15 mouse cellular contexts compared by ENCODE assay signal in genomic region chr3:38937159-38937558, GRCm38 (mm10). TPM values are rescaled to one million over a fixed set of nuclear protein-coding genes. Genes with fewer than 3 reads are reported as not detected.
DNase-seq lines count a peak whose midpoint lies in the region; ATAC-seq and TF ChIP-seq lines count a peak whose summit lies in the region.
"Had no signal": no experiment of that assay in that cellular context is flagged by ENCODE, and none has a peak within 500 bp of the region (broad histone marks: within the 10 kb centered on the region; RNA-seq: fewer than 3 reads in every experiment).

No protein-coding gene starts in this region.

- H3K9ac ChIP-seq in intestine, embryonic 16.5 days (ENCODE audit: low read depth, low read length) = no peak overlapping the region
- H3K9ac ChIP-seq in intestine, embryonic 15.5 days = no peak overlapping the region
- no peak overlapping the region for H3K9ac ChIP-seq in heart, embryonic 13.5 days
- H3K9ac ChIP-seq: forebrain, embryonic 15.5 days; liver, embryonic 14.5 days; midbrain, embryonic 15.5 days had no signal

- no peak overlapping the region for H3K4me2 ChIP-seq in intestine, embryonic 16.5 days (ENCODE audit: low read depth, low read length)
- H3K4me2 ChIP-seq in intestine, embryonic 15.5 days (replicated peaks) = no peak overlapping the region
- H3K4me2 ChIP-seq in heart, embryonic 13.5 days = no peak overlapping the region
- H3K4me2 ChIP-seq: forebrain, embryonic 15.5 days; midbrain, embryonic 15.5 days had no signal

- POLR2A ChIA-PET in Patski (lab: Charles Lee) = interaction anchor here (1.0 kb wide), 1 partner anchor 51 kb away, joined by 3 read pairs; no protein-coding TSS in a partner anchor

- H3K36me3 ChIP-seq in intestine, embryonic 16.5 days (ENCODE audit: control insufficient read depth, insufficient read depth, low read length) = no peaks in the 10 kb centered on the region
- H3K36me3 ChIP-seq in intestine, embryonic 15.5 days = no peaks in the 10 kb centered on the region
- H3K36me3 ChIP-seq in heart, embryonic 13.5 days = peaks cover 1% of the 10 kb centered on the region; the same call in 1 of the 2 replicates
- H3K36me3 ChIP-seq in thymus, adult 2 months (ENCODE audit: control insufficient read depth, insufficient read depth, low read length) = no peaks in the 10 kb centered on the region
- H3K36me3 ChIP-seq in forebrain, embryonic 10.5 days (replicated peaks) = peaks cover 12% of the 10 kb centered on the region
- H3K36me3 ChIP-seq: forebrain, embryonic 15.5 days; midbrain, embryonic 15.5 days had no signal

- no peaks in the 10 kb centered on the region for H3K27me3 ChIP-seq in intestine, embryonic 16.5 days (replicated peaks; ENCODE audit: control insufficient read depth, insufficient read depth, low read length)
- no peaks in the 10 kb centered on the region for H3K27me3 ChIP-seq in intestine, embryonic 15.5 days (replicated peaks)
- no peaks in the 10 kb centered on the region for H3K27me3 ChIP-seq in Patski
- H3K27me3 ChIP-seq in heart, embryonic 13.5 days (replicated peaks) = no peaks in the 10 kb centered on the region
- no peaks in the 10 kb centered on the region for H3K27me3 ChIP-seq in thymus, adult 2 months (ENCODE audit: control insufficient read depth, insufficient read depth, low read length)
- no peaks in the 10 kb centered on the region for H3K27me3 ChIP-seq in forebrain, embryonic 10.5 days (ENCODE audit: poor library complexity, severe bottlenecking)
- H3K27me3 ChIP-seq: forebrain, embryonic 15.5 days; midbrain, embryonic 15.5 days had no signal

- CTCF ChIA-PET in Patski (lab: Charles Lee) = interaction anchor here (1.3 to 3.6 kb wide), 5 partner anchors 9 to 52 kb away, joined by 3 to 27 read pairs (median 4); partner anchors contain the start of gene Fat4

- TF ChIP-seq POLR2A in thymus, adult 2 months (IDR thresholded peaks at IDR 0.05; ENCODE audit: control insufficient read depth, extremely low read depth, insufficient read depth, low read length, poor library complexity) = no peak

- no peaks in the 10 kb centered on the region for H3K9me3 ChIP-seq in intestine, embryonic 16.5 days (ENCODE audit: control insufficient read depth, low read length)
- H3K9me3 ChIP-seq in intestine, embryonic 15.5 days = no peaks in the 10 kb centered on the region
- H3K9me3 ChIP-seq in heart, embryonic 13.5 days = no peaks in the 10 kb centered on the region
- no peaks in the 10 kb centered on the region for H3K9me3 ChIP-seq in forebrain, embryonic 10.5 days
- H3K9me3 ChIP-seq: embryonic facial prominence, embryonic 10.5 days; forebrain, embryonic 15.5 days; midbrain, embryonic 15.5 days had no signal

- 0 out of 2 replicates have a peak, but pooled peaks have one; percentile 36 for ATAC-seq in intestine, embryonic 16.5 days
- ATAC-seq in intestine, embryonic 15.5 days = no peak
- ATAC-seq in Patski = peak; percentile 27
- no peak for ATAC-seq in heart, embryonic 13.5 days (ENCODE audit: extremely low read depth, insufficient number of reproducible peaks, low FRiP score, low TSS enrichment)
- no peak for ATAC-seq in megakaryocyte progenitor cell, adult 5-6 weeks (replicated peaks; ENCODE audit: poor library complexity)
- ATAC-seq: forebrain, embryonic 15.5 days; midbrain, embryonic 15.5 days had no signal

- H3K4me1 ChIP-seq in intestine, embryonic 16.5 days (ENCODE audit: control insufficient read depth, insufficient read depth, low read length) = peaks cover 4% of the 10 kb centered on the region; the same call in 1 of the 2 replicates
- H3K4me1 ChIP-seq in intestine, embryonic 15.5 days (replicated peaks) = no peaks in the 10 kb centered on the region
- H3K4me1 ChIP-seq in heart, embryonic 13.5 days = peaks cover 58% of the 10 kb centered on the region
- H3K4me1 ChIP-seq in thymus, adult 2 months (replicated peaks; ENCODE audit: control insufficient read depth, insufficient read depth, low read length) = no peaks in the 10 kb centered on the region
- H3K4me1 ChIP-seq in forebrain, embryonic 10.5 days = peaks cover 31% of the 10 kb centered on the region

- TF ChIP-seq CTCF in Patski (IDR thresholded peaks at IDR 0.05) = no peak
- TF ChIP-seq CTCF in thymus, adult 2 months (IDR thresholded peaks at IDR 0.05; ENCODE audit: borderline replicate concordance, control insufficient read depth, extremely low read depth, insufficient read depth, low read length, poor library complexity) = no peak

- WGBS in intestine, embryonic 16.5 days = 59% methylated on average over 8 of the region's 8 CpGs
- WGBS in intestine, embryonic 15.5 days = 60% methylated on average over 8 of the region's 8 CpGs
- WGBS in heart, embryonic 13.5 days = 59% methylated on average over 8 of the region's 8 CpGs
- 73% methylated on average over 8 of the region's 8 CpGs for WGBS in thymus, adult 2 months
- WGBS in forebrain, embryonic 10.5 days = 91% methylated on average over 8 of the region's 8 CpGs

- no peak for DNase-seq in Patski (ENCODE audit: low read depth, low spot score)
- DNase-seq in kidney, postnatal 10 days = peak; percentile 21
- no peak for DNase-seq in thymus, adult 2 months
- DNase-seq in forebrain, embryonic 10.5 days (ENCODE audit: extremely low spot score, low spot score) = no peak
- DNase-seq: cerebellum, adult 11 months; right cerebral cortex, postnatal 14 days had no signal

- in situ Hi-C loops in Patski (cut with MboI; ENCODE audit: low pct_unique_long_range_greater_than_20kb) = no loop called here

- H3K27ac ChIP-seq in intestine, embryonic 16.5 days (ENCODE audit: low read length) = no peak overlapping the region
- no peak overlapping the region for H3K27ac ChIP-seq in intestine, embryonic 15.5 days
- H3K27ac ChIP-seq in heart, embryonic 13.5 days (replicated peaks) = 0 out of 2 replicates have a peak overlapping the region, but pooled peaks have one; percentile 8
- H3K27ac ChIP-seq in thymus, adult 2 months (ENCODE audit: control insufficient read depth, insufficient read depth, low read length) = no peak overlapping the region
- H3K27ac ChIP-seq in forebrain, embryonic 10.5 days = no peak overlapping the region
- H3K27ac ChIP-seq: embryonic facial prominence, embryonic 10.5 days; forebrain, embryonic 15.5 days; liver, embryonic 14.5 days; midbrain, embryonic 15.5 days had no signal

- no peak overlapping the region for H3K4me3 ChIP-seq in intestine, embryonic 16.5 days (ENCODE audit: low read length)
- no peak overlapping the region for H3K4me3 ChIP-seq in intestine, embryonic 15.5 days (replicated peaks)
- H3K4me3 ChIP-seq in heart, embryonic 13.5 days = no peak overlapping the region
- no peak overlapping the region for H3K4me3 ChIP-seq in thymus, adult 2 months (ENCODE audit: control insufficient read depth, insufficient read depth, low read length)
- no peak overlapping the region for H3K4me3 ChIP-seq in forebrain, embryonic 10.5 days
- H3K4me3 ChIP-seq: embryonic facial prominence, embryonic 10.5 days; forebrain, embryonic 15.5 days; midbrain, embryonic 15.5 days had no signal

RNA-seq across cellular contexts. Expression of gene Fat4, which starts 50.4 kb away (rescaled TPM):
- polyA plus RNA-seq in intestine, embryonic 16.5 days (2015; fragmentation: Nextera tagmentation; extraction: Ambion mirVana) = 3.5 and 3.7 TPM in 2 replicates
- polyA plus RNA-seq in intestine, embryonic 15.5 days (2015; fragmentation: Nextera tagmentation; extraction: Ambion mirVana) = 5.1 and 5.3 TPM in 2 replicates
- polyA plus RNA-seq in Patski (2021) = 3.5 TPM
- polyA plus RNA-seq in heart, embryonic 13.5 days (2015; fragmentation: Nextera tagmentation; extraction: Ambion mirVana) = 2.8 and 3.1 TPM in 2 replicates
- 0.02 TPM in 1 of 2 replicates, not detected in the other for total RNA-seq in megakaryocyte progenitor cell, adult 5-6 weeks (2015)
- not detected in 2 replicates for total RNA-seq in megakaryocyte progenitor cell, adult 5-6 weeks (2017)
- 0.94 and 1.1 TPM in 2 replicates for polyA plus RNA-seq in thymus, adult 2 months (2012; rRNA removed)
- polyA plus RNA-seq in forebrain, embryonic 10.5 days (2016; fragmentation: Nextera tagmentation; extraction: Ambion mirVana) = 6.0 and 7.6 TPM in 2 replicates
- total RNA-seq: neutrophil, adult 5-6 weeks had no signal

Comparison
In these comparisons a context has a peak if more than half of its experiments do, and no peak if none do; other contexts are left out.
1. ATAC-seq: peak in intestine, embryonic 16.5 days (single experiment) and Patski (single experiment); none in intestine, embryonic 15.5 days (single experiment), heart, embryonic 13.5 days (single experiment) and megakaryocyte progenitor cell, adult 5-6 weeks (single experiment).